Mouse (Mus musculus) adrenal gland, postnatal 14 days (tissue): ENCODE results near the gene Jund. TPM values are rescaled to one million over a fixed set of nuclear protein-coding genes. Genes with fewer than 3 reads are reported as not detected.

Source experiments
- total RNA-seq: library from RNA; stranded (reverse); gene quantifications from 2 replicates; pipeline ENCODE4 v1.2.3, GENCODE M21; 2021

The Jund gene
- total RNA-seq, 1 experiment from 2014 or later: 174 TPM

Other genes with a start within 250 kb of the Jund start
- 15.7 and 16.3 TPM in 2 replicates for gene Klhl26, start 222.0 kb upstream of the Jund start, total RNA-seq
- 4.6 and 5.6 TPM in 2 replicates for gene Tmem59l, start 211.6 kb upstream of the Jund start, total RNA-seq
- gene Crlf1, start 205.8 kb upstream of the Jund start, total RNA-seq: not detected in 2 replicates
- gene Rex1bd, start 192.2 kb upstream of the Jund start, total RNA-seq: 116 and 123 TPM in 2 replicates
- gene Uba52, start 188.1 kb upstream of the Jund start, total RNA-seq: 1,600 and 1,776 TPM in 2 replicates
- 235 and 252 TPM in 2 replicates for gene Fkbp8, start 171.2 kb upstream of the Jund start, total RNA-seq
- 78.9 and 83.1 TPM in 2 replicates for gene Kxd1, start 171.0 kb upstream of the Jund start, total RNA-seq
- 22.4 and 22.9 TPM in 2 replicates for gene Ell, start 159.5 kb upstream of the Jund start, total RNA-seq
- 77.2 and 84.7 TPM in 2 replicates for gene Isyna1, start 104.6 kb upstream of the Jund start, total RNA-seq
- 84.4 and 102 TPM in 2 replicates for gene Ssbp4, start 90.1 kb upstream of the Jund start, total RNA-seq
- gene Lrrc25, start 82.8 kb upstream of the Jund start, total RNA-seq: 1.6 and 2.0 TPM in 2 replicates
- gene Gdf15, start 66.5 kb upstream of the Jund start, total RNA-seq: 0.79 and 1.0 TPM in 2 replicates
- 73.1 and 86.5 TPM in 2 replicates for gene Pgpep1, start 38.6 kb upstream of the Jund start, total RNA-seq
- 76.0 and 78.6 TPM in 2 replicates for gene Lsm4, start 25.7 kb upstream of the Jund start, total RNA-seq
- 0.11 and 0.19 TPM in 2 replicates for gene Iqcn, start 4.5 kb downstream of the Jund start, total RNA-seq
- 0.70 TPM in 1 of 2 replicates, not detected in the other for gene Gm3336, start 19.6 kb downstream of the Jund start, total RNA-seq
- 1.9 TPM in 2 replicates for gene Pde4c, start 24.8 kb downstream of the Jund start, total RNA-seq
- gene Rab3a, start 55.7 kb downstream of the Jund start, total RNA-seq: 56.2 and 75.1 TPM in 2 replicates
- gene Mpv17l2, start 62.0 kb downstream of the Jund start, total RNA-seq: 113 and 123 TPM in 2 replicates
- 35.4 and 44.0 TPM in 2 replicates for gene Pik3r2, start 77.8 kb downstream of the Jund start, total RNA-seq
- gene Mast3, start 106.1 kb downstream of the Jund start, total RNA-seq: 22.9 and 28.2 TPM in 2 replicates
- gene Il12rb1, start 109.5 kb downstream of the Jund start, total RNA-seq: 0.34 TPM in 1 of 2 replicates, not detected in the other
- gene Arrdc2, start 140.8 kb downstream of the Jund start, total RNA-seq: 12.5 and 15.8 TPM in 2 replicates
- gene Kcnn1, start 164.3 kb downstream of the Jund start, total RNA-seq: 2.9 and 3.8 TPM in 2 replicates
- gene Ccdc124, start 175.0 kb downstream of the Jund start, total RNA-seq: 52.2 and 52.9 TPM in 2 replicates
- gene Slc5a5, start 193.8 kb downstream of the Jund start, total RNA-seq: 0.30 TPM in 1 of 2 replicates, not detected in the other
- gene Rpl18a, start 198.5 kb downstream of the Jund start, total RNA-seq: 1,399 and 1,708 TPM in 2 replicates
- gene Map1s, start 207.0 kb downstream of the Jund start, total RNA-seq: 26.2 and 32.1 TPM in 2 replicates